Mouse (Mus musculus) heart, adult 2 months (tissue): ENCODE measurements around the gene Rrp9.

Source experiments
- CTCF ChIP-seq: fragments of 200-600 bp; IDR thresholded peaks from 2 replicates; pipeline ENCODE4 v1.8.1; 2022; ENCODE audit warnings: antibody characterized with exemption, mild to moderate bottlenecking, moderate library complexity
- EP300 ChIP-seq: fragments of 200-500 bp; IDR thresholded peaks from 2 replicates; pipeline ENCODE4 v1.6.1; 2011; ENCODE audit warnings: low read depth, low read length, control low read depth; ENCODE audit not compliant: insufficient read depth
- POLR2A ChIP-seq: fragments of 200-500 bp; IDR thresholded peaks from 2 replicates; pipeline ENCODE4 v1.6.1; 2011; ENCODE audit warnings: mild to moderate bottlenecking, low read depth, low read length, control low read depth; ENCODE audit not compliant: insufficient read depth

DNA sequence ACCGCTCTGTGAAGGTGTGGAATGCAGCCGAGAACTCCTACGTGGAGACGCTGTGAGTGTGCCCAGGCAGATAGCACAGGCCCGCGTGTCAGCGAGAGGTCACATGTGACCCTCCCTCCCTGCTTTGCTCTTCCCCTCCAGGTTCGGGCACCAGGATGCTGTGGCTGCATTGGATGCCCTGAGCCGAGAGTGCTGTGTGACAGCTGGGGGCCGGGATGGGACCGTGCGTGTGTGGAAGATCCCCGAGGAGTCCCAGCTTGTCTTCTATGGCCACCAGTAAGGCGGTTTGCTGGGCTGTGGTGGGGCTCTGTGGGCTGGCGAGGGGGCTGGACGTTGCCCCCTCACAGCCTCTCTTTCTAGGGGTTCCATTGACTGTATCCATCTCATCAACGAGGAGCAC is 7.8 kb downstream of the Rrp9 start:
- no peak for TF ChIP-seq POLR2A
- TF ChIP-seq CTCF = no peak
- TF ChIP-seq EP300 = no peak
